Mouse (Mus musculus) embryonic facial prominence, embryonic 13.5 days (tissue): ENCODE results near the gene Fgfr2. TPM values are rescaled to one million over a fixed set of nuclear protein-coding genes. Genes with fewer than 3 reads are reported as not detected.

Experiments
- ATAC-seq: fragments of 200-750 bp; cut with Nextera tagmentation; 2 replicates; pipeline ENCODE4 v1.8.0; 2017; ENCODE audit warnings: low read depth; ENCODE audit not compliant: insufficient number of reproducible peaks, insufficient read depth, low FRiP score, low TSS enrichment
- H3K27ac ChIP-seq: fragments of 300-500 bp; sonication (generic); 2 replicates; pipeline ENCODE4 v1.5.1; 2015; ENCODE audit warnings: moderate library complexity, mild to moderate bottlenecking, inconsistent platforms
- H3K27me3 ChIP-seq: fragments of 300-500 bp; sonication (generic); 2 replicates; pipeline ENCODE4 v1.6.1; 2015; ENCODE audit warnings: mild to moderate bottlenecking, inconsistent platforms
- H3K36me3 ChIP-seq: fragments of 300-500 bp; sonication (generic); 2 replicates; pipeline ENCODE4 v1.6.1; 2015; ENCODE audit warnings: mild to moderate bottlenecking, inconsistent platforms
- H3K4me1 ChIP-seq: fragments of 300-500 bp; sonication (generic); 2 replicates; pipeline ENCODE4 v1.6.1; 2015; ENCODE audit warnings: inconsistent platforms
- H3K4me2 ChIP-seq: fragments of 300-500 bp; sonication (generic); 2 replicates; pipeline ENCODE4 v1.6.1; 2015; ENCODE audit warnings: moderate library complexity, mild to moderate bottlenecking, inconsistent platforms
- H3K4me3 ChIP-seq: fragments of 300-500 bp; sonication (generic); 2 replicates; pipeline ENCODE4 v1.5.1; 2015; ENCODE audit warnings: mild to moderate bottlenecking, inconsistent platforms
- H3K9ac ChIP-seq: fragments of 300-500 bp; sonication (generic); 2 replicates; pipeline ENCODE4 v1.6.1; 2015; ENCODE audit warnings: mild to moderate bottlenecking, inconsistent platforms
- H3K9me3 ChIP-seq: fragments of 300-500 bp; sonication (generic); 2 replicates; pipeline ENCODE4 v1.6.1; 2016; ENCODE audit warnings: inconsistent platforms
- WGBS: fragments of 180-500 bp; shearing (Covaris S2); methylation state at CpG from one replicate; pipeline ENCODE4 v1.1.7; 2015; ENCODE audit warnings: mixed read lengths; 5-methylcytosine and 5-hydroxymethylcytosine counted together
- polyA plus RNA-seq: library from polyadenylated mRNA; unstranded; fragments of >200 nt; fragmentation: Nextera tagmentation; extraction: Ambion mirVana; gene quantifications from 2 replicates; pipeline ENCODE4 v1.2.1, GENCODE M21; 2015

Fgfr2 gene
- polyA plus RNA-seq, 1 experiment from 2014 or later = 174 TPM

GRCm38 (mm10) chr7:133056924-133057323, 66.2 kb downstream of the Fgfr2 start:
- ATAC-seq = no peak
- WGBS = 93% methylated on average over 8 of the region's 8 CpGs

DNA sequence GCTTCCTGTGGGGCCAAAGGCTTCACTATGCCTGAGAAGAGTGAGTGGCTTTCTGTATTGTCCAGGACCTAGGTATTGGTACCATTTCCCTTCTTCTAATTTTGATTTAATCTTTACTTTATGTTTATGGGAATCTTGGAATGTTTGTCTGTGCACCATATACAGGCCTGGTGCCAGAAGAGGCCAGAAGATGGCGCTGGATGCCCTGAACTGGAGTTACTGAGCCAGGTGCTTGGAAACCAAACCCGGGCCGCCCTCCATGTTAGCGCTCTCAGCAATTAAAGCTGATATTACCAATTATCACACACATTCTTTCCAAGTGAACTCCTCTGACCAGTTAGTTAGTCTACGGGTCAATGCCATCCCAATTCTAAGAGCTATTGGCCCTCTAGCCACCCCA, 68.7 kb downstream of the Fgfr2 start:
- 90% methylated on average over 5 of the region's 5 CpGs for WGBS
- peaks cover 50% of the 10 kb centered on the region for H3K36me3 ChIP-seq
- ATAC-seq = no peak

More at GRCm38 (mm10) chr7:133056924-133057323, 66.2 kb downstream of the Fgfr2 start:
- H3K4me3 ChIP-seq = no peak overlapping the region
- peaks cover 23% of the 10 kb centered on the region for H3K4me1 ChIP-seq
- no peak overlapping the region for H3K9ac ChIP-seq
- H3K27ac ChIP-seq = no peak overlapping the region
- H3K27me3 ChIP-seq = no peaks in the 10 kb centered on the region
- no peaks in the 10 kb centered on the region for H3K9me3 ChIP-seq
- H3K4me2 ChIP-seq = no peak overlapping the region
- peaks cover 49% of the 10 kb centered on the region for H3K36me3 ChIP-seq

GRCm38 (mm10) chr7:133053757-133054156, 69.4 kb downstream of the Fgfr2 start:
- peaks cover 16% of the 10 kb centered on the region; the same call in 1 of the 2 replicates for H3K4me1 ChIP-seq
- H3K9ac ChIP-seq = no peak overlapping the region
- 76% methylated on average over 9 of the region's 9 CpGs for WGBS
- no peaks in the 10 kb centered on the region for H3K9me3 ChIP-seq
- no peaks in the 10 kb centered on the region for H3K27me3 ChIP-seq
- no peak for ATAC-seq
- H3K36me3 ChIP-seq = peaks cover 50% of the 10 kb centered on the region
- H3K4me3 ChIP-seq = no peak overlapping the region
- 0 out of 2 replicates have a peak overlapping the region, but pooled peaks have one; percentile 23 for H3K27ac ChIP-seq
- H3K4me2 ChIP-seq = no peak overlapping the region

More for the DNA sequence above, 68.7 kb downstream of the Fgfr2 start:
- H3K27me3 ChIP-seq = no peaks in the 10 kb centered on the region
- H3K4me2 ChIP-seq = no peak overlapping the region
- H3K4me1 ChIP-seq = peaks cover 18% of the 10 kb centered on the region
- no peak overlapping the region for H3K9ac ChIP-seq
- no peaks in the 10 kb centered on the region for H3K9me3 ChIP-seq
- no peak overlapping the region for H3K27ac ChIP-seq
- H3K4me3 ChIP-seq = no peak overlapping the region

- peaks cover 46% of the 10 kb centered on the region for H3K36me3 ChIP-seq
- 85% methylated on average over 8 of the region's 8 CpGs for WGBS
These were observed 70.3 kb downstream of the Fgfr2 start for GRCm38 (mm10) chr7:133052819-133053218.

GRCm38 (mm10) chr7:133050681-133051080, 72.5 kb downstream of the Fgfr2 start:
- WGBS = 56% methylated on average over 6 of the region's 6 CpGs
- Histone ChIP-seq H3K4me1 (0 out of 2 replicates have a peak, but pooled peaks cover 12% of the 10 kb centered on the region), H3K9me3 (no peaks in the 10 kb centered on the region), H3K27me3 (no peaks in the 10 kb centered on the region), H3K4me3 (no peak overlapping the region), H3K27ac (no peak overlapping the region; the same call in 1 of the 2 replicates), H3K36me3 (peaks cover 33% of the 10 kb centered on the region), H3K9ac (no peak overlapping the region), H3K4me2 (no peak overlapping the region)
- no peak for ATAC-seq

More at GRCm38 (mm10) chr7:133052819-133053218, 70.3 kb downstream of the Fgfr2 start:
- no peak overlapping the region for H3K9ac ChIP-seq
- H3K4me3 ChIP-seq = no peak overlapping the region
- H3K27ac ChIP-seq = no peak overlapping the region
- no peak overlapping the region for H3K4me2 ChIP-seq
- no peaks in the 10 kb centered on the region for H3K27me3 ChIP-seq
- ATAC-seq = no peak
- no peaks in the 10 kb centered on the region for H3K9me3 ChIP-seq
- H3K4me1 ChIP-seq = 0 out of 2 replicates have a peak, but pooled peaks cover 12% of the 10 kb centered on the region

- H3K4me3 ChIP-seq = no peak overlapping the region
- H3K9ac ChIP-seq = no peak overlapping the region
- no peaks in the 10 kb centered on the region for H3K27me3 ChIP-seq
- H3K27ac ChIP-seq = no peak overlapping the region
- H3K4me2 ChIP-seq = no peak overlapping the region
- H3K4me1 ChIP-seq = 0 out of 2 replicates have a peak, but pooled peaks cover 12% of the 10 kb centered on the region
- ATAC-seq = no peak
- WGBS = 65% methylated on average over 3 of the region's 3 CpGs
- peaks cover 15% of the 10 kb centered on the region for H3K36me3 ChIP-seq
- H3K9me3 ChIP-seq = no peaks in the 10 kb centered on the region
These were observed 75.0 kb downstream of the Fgfr2 start for GRCm38 (mm10) chr7:133048085-133048630.

DNA sequence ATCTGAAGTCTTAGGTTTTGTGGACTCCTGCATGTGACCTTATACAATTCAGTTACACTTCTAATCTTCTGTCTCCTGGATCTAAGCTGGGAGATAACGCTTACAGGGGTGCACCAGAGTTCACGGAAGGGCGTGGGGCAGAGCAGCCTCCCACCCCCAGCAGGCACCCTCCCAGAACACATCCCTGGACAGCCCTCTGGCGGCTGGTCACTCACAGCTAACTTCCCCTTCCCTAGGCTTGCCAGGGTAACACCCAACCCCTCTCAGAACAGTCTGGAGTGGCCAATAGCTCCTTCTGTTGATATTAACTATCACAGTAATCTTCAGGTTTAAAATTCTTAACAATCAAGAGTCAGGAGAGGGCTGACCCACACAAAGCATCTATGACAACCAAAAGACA, 75.9 kb downstream of the Fgfr2 start:
- Histone ChIP-seq H3K27me3 (no peaks in the 10 kb centered on the region), H3K36me3 (peaks cover 7% of the 10 kb centered on the region), H3K9ac (no peak overlapping the region), H3K4me1 (peaks cover 16% of the 10 kb centered on the region), H3K4me3 (no peak overlapping the region), H3K4me2 (no peak overlapping the region), H3K27ac (no peak overlapping the region), H3K9me3 (no peaks in the 10 kb centered on the region)
- ATAC-seq = no peak
- 84% methylated on average over 4 of the region's 4 CpGs for WGBS

DNA sequence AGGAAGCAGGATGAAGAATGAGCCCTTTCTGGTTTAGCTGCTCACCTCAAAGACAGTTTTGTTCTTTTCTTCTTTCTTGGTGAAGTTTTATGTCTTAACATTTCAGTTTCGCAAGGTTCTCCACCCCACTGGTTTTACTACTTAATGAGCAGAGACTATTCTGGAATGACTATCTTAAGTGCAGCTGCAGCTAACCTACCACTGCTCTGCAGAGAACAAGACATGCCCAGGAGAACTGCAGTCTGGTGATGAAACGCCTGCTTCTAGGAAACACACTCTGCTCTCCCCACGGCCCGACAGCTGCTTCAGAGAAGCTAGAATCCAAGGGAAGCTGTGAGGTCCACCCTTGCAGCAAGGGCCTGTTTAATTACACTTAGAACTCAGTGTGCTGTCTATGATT, 78.4 kb downstream of the Fgfr2 start:
- peaks cover 30% of the 10 kb centered on the region for H3K4me1 ChIP-seq
- WGBS = 70% methylated on average over 4 of the region's 4 CpGs
- ATAC-seq = no peak

DNA sequence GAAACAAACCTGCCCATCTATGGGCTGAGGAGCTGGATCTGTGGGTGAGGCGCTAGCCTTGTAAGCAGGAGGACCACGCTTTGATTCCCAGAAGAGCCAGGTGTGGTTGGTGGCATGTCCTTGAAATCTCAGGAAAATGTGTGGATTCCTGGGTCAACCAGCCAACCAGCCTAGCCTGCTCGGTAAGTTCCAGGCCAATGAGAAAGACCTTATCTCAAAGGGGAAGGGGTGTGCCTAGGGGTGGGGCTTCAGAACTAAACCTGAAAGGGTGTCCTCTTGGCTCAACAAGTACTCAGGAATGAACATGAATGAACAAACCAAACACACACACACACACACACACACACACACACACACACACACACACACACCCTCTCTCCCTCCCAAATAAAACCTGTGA, 81.4 kb downstream of the Fgfr2 start:
- 66% methylated on average over 3 of the region's 3 CpGs for WGBS
- 0 out of 2 replicates have a peak overlapping the region, but pooled peaks have one; percentile 39 for H3K27ac ChIP-seq
- H3K4me2 ChIP-seq = no peak overlapping the region
- H3K9me3 ChIP-seq = no peaks in the 10 kb centered on the region
- H3K4me1 ChIP-seq = peaks cover 51% of the 10 kb centered on the region
- H3K9ac ChIP-seq = no peak overlapping the region
- ATAC-seq = no peak
- no peak overlapping the region for H3K4me3 ChIP-seq
- H3K36me3 ChIP-seq = peaks cover 2% of the 10 kb centered on the region
- H3K27me3 ChIP-seq = no peaks in the 10 kb centered on the region

More for the DNA sequence above, 78.4 kb downstream of the Fgfr2 start:
- Histone ChIP-seq H3K27ac (no peak overlapping the region), H3K36me3 (peaks cover 2% of the 10 kb centered on the region), H3K4me2 (no peak overlapping the region), H3K27me3 (no peaks in the 10 kb centered on the region), H3K4me3 (no peak overlapping the region), H3K9ac (no peak overlapping the region), H3K9me3 (no peaks in the 10 kb centered on the region)

DNA sequence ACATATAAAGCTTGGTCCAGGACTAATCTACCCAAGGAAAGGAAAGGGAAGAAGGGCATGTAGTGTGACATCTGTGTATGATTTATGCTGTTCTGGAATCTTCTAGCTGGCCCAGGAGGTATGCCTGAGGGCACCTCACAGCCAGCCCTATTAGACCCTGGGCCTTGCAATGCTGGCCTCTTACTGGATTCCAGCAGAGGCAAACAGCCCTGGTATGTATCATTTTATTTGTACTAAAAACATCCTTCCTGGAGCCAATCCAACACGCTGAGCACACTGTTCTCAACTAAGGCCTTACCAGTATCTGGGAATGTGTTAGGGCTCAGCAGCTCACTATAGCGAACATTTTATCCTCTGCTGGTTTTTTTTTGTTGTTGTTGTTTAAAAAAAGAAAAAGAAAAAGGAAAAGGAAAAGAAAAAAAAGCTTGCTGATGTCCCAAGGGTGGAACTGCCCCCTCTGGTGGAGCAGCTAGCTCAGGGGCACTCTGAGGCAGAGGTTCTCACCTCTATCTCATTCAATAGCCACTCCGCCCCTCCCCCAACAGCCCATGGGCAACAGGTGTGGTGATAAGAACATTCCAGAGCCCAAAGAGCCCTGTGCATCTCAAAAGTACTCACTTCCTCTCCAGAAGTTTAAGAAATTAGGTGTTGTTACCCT, 82.3 kb downstream of the Fgfr2 start:
- Histone ChIP-seq H3K27ac (0 out of 2 replicates have a peak overlapping the region, but pooled peaks have one; percentile 35), H3K9me3 (no peaks in the 10 kb centered on the region), H3K4me3 (no peak overlapping the region), H3K9ac (no peak overlapping the region), H3K27me3 (no peaks in the 10 kb centered on the region), H3K4me2 (no peak overlapping the region), H3K36me3 (peaks cover 2% of the 10 kb centered on the region), H3K4me1 (peaks cover 60% of the 10 kb centered on the region)
- no peak for ATAC-seq
- 66% methylated on average over 3 of the region's 3 CpGs for WGBS

DNA sequence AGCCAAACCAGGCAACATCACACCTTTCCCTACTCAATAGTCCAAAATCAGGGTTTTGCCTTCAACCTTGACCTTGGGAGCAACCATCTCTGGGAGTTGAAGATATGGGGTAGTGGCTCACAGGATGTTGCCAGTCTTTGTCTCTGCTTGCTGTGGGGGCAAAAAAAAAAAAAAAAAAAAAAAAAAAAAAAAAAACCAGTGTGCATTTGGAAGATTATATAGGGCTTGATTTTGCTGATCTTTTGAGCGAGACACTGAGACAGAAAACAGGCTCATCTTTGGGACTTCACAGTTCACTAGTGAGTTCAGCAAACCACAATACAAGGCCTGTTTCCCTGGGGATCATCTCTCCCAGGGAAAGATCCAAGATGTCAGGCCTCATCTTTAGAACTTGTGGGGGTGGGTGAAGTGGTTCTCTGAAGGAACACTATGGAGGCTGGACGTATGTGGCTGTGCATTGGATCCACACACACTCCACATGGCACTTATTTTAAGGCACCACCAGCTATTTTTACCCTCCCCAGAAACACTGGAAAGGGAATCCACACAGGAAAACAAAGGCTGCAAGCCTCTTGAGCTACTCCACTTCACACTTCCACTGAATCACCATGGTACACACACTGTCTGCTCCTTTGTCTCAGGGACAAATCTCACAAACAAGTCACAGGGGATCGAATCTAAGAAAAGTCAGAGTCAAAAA, 83.4 kb downstream of the Fgfr2 start:
- H3K4me1 ChIP-seq = peaks cover 71% of the 10 kb centered on the region
- 67% methylated on average over 3 of the region's 3 CpGs for WGBS

More for the DNA sequence above, 83.4 kb downstream of the Fgfr2 start:
- Histone ChIP-seq H3K4me3 (no peak overlapping the region), H3K36me3 (peaks cover 2% of the 10 kb centered on the region; the same call in 1 of the 2 replicates), H3K4me2 (no peak overlapping the region), H3K9ac (no peak overlapping the region), H3K27ac (0 out of 2 replicates have a peak overlapping the region, but pooled peaks have one; percentile 35), H3K27me3 (no peaks in the 10 kb centered on the region), H3K9me3 (no peaks in the 10 kb centered on the region)
- no peak for ATAC-seq
